Mouse (Mus musculus): ENCODE results near the gene Plbd2. TPM values are rescaled to one million over a fixed set of nuclear protein-coding genes. Genes with fewer than 3 reads are reported as not detected.
"Not testable (repeated sequence)": the region's sequence is repeated elsewhere in the genome, so short reads cannot be mapped to it uniquely, and the experiment has no call there.

Plbd2 gene
- polyA plus RNA-seq, 1 experiment from 2014 or later = 42.5 TPM

DNA sequence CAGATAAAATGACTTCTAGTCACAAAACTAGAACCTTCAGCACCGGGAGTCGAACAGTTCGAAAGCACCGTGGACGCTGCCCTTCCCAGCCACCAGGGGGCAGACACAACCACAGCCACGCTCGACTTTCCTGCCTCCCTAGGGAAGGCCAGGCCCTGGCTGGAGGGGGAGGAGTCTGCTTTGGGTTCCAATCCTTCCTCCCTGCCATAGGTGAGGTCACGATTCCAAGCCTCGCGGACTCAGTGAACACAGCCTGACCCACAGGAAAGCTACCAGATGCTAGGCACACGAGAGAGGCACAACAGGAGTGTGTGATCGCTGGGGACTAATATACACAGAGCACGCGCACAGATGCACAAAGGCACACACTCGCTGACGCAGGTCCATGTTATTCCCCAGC, 1.9 kb upstream of the Plbd2 start:
- Histone ChIP-seq H3K4me1 (replicated peaks) (peaks cover 31% of the 10 kb centered on the region), H3K36me3 (no peaks in the 10 kb centered on the region), H3K9me3 (peaks cover 5% of the 10 kb centered on the region), H3K27me3 (ENCODE audit: insufficient read depth, poor library complexity, severe bottlenecking) (no peaks in the 10 kb centered on the region; the same call in 1 of the 2 replicates), H3K4me3 (peak overlapping the region; percentile 19; the same call in 1 of the 2 replicates), H3K27ac (peak overlapping the region; percentile 57)
- peak; percentile 78 for DNase-seq (ENCODE audit: low spot score)
- 22% methylated on average over 16 of the region's 16 CpGs for WGBS

DNA sequence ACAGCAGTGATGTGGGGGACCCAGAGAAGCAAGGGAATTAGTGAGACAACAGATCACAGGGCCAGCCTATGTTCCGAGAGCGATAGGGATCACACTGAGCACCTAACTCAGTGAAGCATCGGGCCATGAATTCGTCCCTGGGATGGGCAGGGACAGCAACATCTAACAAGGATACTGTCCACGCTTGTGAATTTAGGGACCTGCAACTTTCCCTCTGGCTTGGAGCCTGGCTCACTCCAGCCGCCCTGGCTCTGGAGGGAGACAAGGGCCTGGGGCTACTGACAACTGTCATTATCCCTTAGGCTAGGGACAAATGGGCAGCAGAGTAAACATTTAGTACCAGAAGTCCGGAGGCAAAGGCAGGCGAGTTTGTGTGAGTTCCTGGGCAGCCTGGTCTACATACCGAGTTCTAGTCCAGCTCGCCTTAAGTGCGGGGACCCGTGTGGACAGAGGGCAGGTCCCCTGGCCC, 716 bp downstream of the Plbd2 start:
- no peaks in the 10 kb centered on the region for H3K9me3 ChIP-seq
- H3K27ac ChIP-seq = peak overlapping the region; percentile 89
- WGBS = 12% methylated on average over 12 of the region's 12 CpGs
- H3K36me3 ChIP-seq = peaks cover 11% of the 10 kb centered on the region
- H3K27me3 ChIP-seq (ENCODE audit: insufficient read depth, poor library complexity, severe bottlenecking) = no peaks in the 10 kb centered on the region
- DNase-seq (ENCODE audit: low spot score) = no peak
- H3K4me3 ChIP-seq = peak overlapping the region; percentile 96
- H3K4me1 ChIP-seq (replicated peaks) = peaks cover 26% of the 10 kb centered on the region

DNA sequence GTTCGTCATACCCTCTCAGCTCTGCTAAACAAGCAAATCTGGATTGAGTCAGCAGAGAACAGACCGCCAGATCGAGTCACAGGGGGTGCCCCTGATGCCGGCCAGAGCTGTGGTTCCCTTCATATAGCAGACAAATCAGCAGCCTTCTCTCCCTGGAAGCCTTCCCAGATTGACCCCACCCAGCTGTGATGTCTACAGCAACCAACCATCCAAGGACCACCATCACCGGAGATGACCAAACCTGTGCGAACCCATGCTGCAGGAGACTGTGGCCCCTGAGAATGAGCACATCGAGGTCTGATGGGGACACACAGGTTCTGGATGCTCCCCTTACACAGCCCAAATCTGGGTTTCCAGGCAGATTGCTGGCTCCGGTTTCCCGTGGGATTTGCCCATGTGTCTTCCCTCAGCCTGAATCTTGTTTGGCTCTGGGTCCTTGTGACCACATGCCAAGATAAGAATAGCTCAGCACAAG, 1.2 kb downstream of the Plbd2 start:
- Histone ChIP-seq H3K4me1 (replicated peaks) (peaks cover 26% of the 10 kb centered on the region), H3K9me3 (no peaks in the 10 kb centered on the region), H3K4me3 (peak overlapping the region; percentile 96), H3K36me3 (peaks cover 15% of the 10 kb centered on the region), H3K27me3 (ENCODE audit: insufficient read depth, poor library complexity, severe bottlenecking) (no peaks in the 10 kb centered on the region), H3K27ac (no peak overlapping the region)
- no peak for DNase-seq (ENCODE audit: low spot score)
- WGBS = 67% methylated on average over 9 of the region's 9 CpGs

DNA sequence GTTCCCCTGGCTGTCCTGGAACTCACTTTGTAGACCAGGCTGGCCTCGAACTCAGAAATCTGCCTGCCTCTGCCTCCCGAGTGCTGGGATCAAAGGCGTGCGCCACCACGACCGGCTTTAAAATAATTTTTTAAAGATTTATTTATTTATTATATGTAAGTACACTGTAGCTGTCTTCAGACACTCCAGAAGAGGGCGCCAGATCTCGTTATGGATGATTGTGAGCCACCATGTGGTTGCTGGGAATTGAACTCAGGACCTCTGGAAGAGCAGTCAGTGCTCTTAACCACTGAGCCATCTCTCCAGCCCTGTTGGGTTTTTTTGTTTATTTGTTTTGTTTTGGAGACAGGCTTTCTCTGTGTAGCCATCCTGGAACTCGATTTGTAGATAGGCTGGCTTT, 2.8 kb downstream of the Plbd2 start:
- Histone ChIP-seq H3K36me3 (peaks cover 30% of the 10 kb centered on the region), H3K4me1 (replicated peaks) (peaks cover 25% of the 10 kb centered on the region)
- not testable (repeated sequence) for H3K9me3 ChIP-seq; DNase-seq (ENCODE audit: low spot score); H3K27me3 ChIP-seq (ENCODE audit: insufficient read depth, poor library complexity, severe bottlenecking); H3K4me3 ChIP-seq; H3K27ac ChIP-seq
- WGBS = 85% methylated on average over 9 of the region's 9 CpGs

- 86% methylated on average over 4 of the region's 4 CpGs for WGBS
- Histone ChIP-seq H3K27ac (no peak overlapping the region), H3K27me3 (ENCODE audit: insufficient read depth, poor library complexity, severe bottlenecking) (no peaks in the 10 kb centered on the region), H3K9me3 (no peaks in the 10 kb centered on the region), H3K36me3 (peaks cover 44% of the 10 kb centered on the region), H3K4me3 (no peak overlapping the region), H3K4me1 (replicated peaks) (peaks cover 33% of the 10 kb centered on the region)
- DNase-seq (ENCODE audit: low spot score) = no peak
These were observed 4.2 kb downstream of the Plbd2 start for GRCm38 (mm10) chr5:120499202-120499601.

GRCm38 (mm10) chr5:120497071-120497470, 6.4 kb downstream of the Plbd2 start:
- peaks cover 64% of the 10 kb centered on the region for H3K36me3 ChIP-seq
- H3K27ac ChIP-seq = no peak overlapping the region
- 91% methylated on average over 3 of the region's 3 CpGs for WGBS

GRCm38 (mm10) chr5:120495703-120496226, 7.7 kb downstream of the Plbd2 start:
- Histone ChIP-seq H3K4me1 (replicated peaks) (peaks cover 23% of the 10 kb centered on the region), H3K27ac (peak overlapping the region; percentile 35; the same call in 1 of the 2 replicates), H3K27me3 (ENCODE audit: insufficient read depth, poor library complexity, severe bottlenecking) (no peaks in the 10 kb centered on the region), H3K36me3 (peaks cover 76% of the 10 kb centered on the region), H3K4me3 (no peak overlapping the region), H3K9me3 (no peaks in the 10 kb centered on the region)
- whole genome bisulfite sequencing = 91% methylated on average over 13 of the region's 13 CpGs
- DNase-seq (ENCODE audit: low spot score) = no peak

More at GRCm38 (mm10) chr5:120497071-120497470, 6.4 kb downstream of the Plbd2 start:
- Histone ChIP-seq H3K4me1 (replicated peaks) (peaks cover 28% of the 10 kb centered on the region), H3K27me3 (ENCODE audit: insufficient read depth, poor library complexity, severe bottlenecking) (no peaks in the 10 kb centered on the region), H3K4me3 (no peak overlapping the region), H3K9me3 (no peaks in the 10 kb centered on the region)
- DNase-seq (ENCODE audit: low spot score) = no peak

GRCm38 (mm10) chr5:120495064-120495702, 8.2 kb downstream of the Plbd2 start:
- DNase-seq (ENCODE audit: low spot score) = no peak
- H3K36me3 ChIP-seq = peaks cover 82% of the 10 kb centered on the region
- WGBS = 73% methylated on average over 10 of the region's 10 CpGs
- H3K4me3 ChIP-seq = no peak overlapping the region
- H3K9me3 ChIP-seq = no peaks in the 10 kb centered on the region
- H3K27me3 ChIP-seq (ENCODE audit: insufficient read depth, poor library complexity, severe bottlenecking) = no peaks in the 10 kb centered on the region
- H3K27ac ChIP-seq = peak overlapping the region; percentile 35; the same call in 1 of the 2 replicates
- peaks cover 23% of the 10 kb centered on the region for H3K4me1 ChIP-seq (replicated peaks)

- Histone ChIP-seq H3K4me1 (replicated peaks) (peaks cover 23% of the 10 kb centered on the region), H3K9me3 (no peaks in the 10 kb centered on the region), H3K27me3 (ENCODE audit: insufficient read depth, poor library complexity, severe bottlenecking) (no peaks in the 10 kb centered on the region), H3K27ac (peak overlapping the region; percentile 24; the same call in 1 of the 2 replicates), H3K36me3 (peaks cover 88% of the 10 kb centered on the region), H3K4me3 (no peak overlapping the region)
- DNase-seq (ENCODE audit: low spot score) = peak; percentile 30
- WGBS = 83% methylated on average over 9 of the region's 9 CpGs
These were observed 9.5 kb downstream of the Plbd2 start for GRCm38 (mm10) chr5:120493873-120494395.

GRCm38 (mm10) chr5:120493440-120493839, 10.0 kb downstream of the Plbd2 start:
- WGBS = 90% methylated on average over 6 of the region's 6 CpGs
- Histone ChIP-seq H3K27me3 (ENCODE audit: insufficient read depth, poor library complexity, severe bottlenecking) (no peaks in the 10 kb centered on the region), H3K4me3 (no peak overlapping the region), H3K9me3 (no peaks in the 10 kb centered on the region), H3K4me1 (replicated peaks) (peaks cover 23% of the 10 kb centered on the region), H3K36me3 (peaks cover 88% of the 10 kb centered on the region), H3K27ac (peak overlapping the region; percentile 24; the same call in 1 of the 2 replicates)
- DNase-seq (ENCODE audit: low spot score) = no peak

DNA sequence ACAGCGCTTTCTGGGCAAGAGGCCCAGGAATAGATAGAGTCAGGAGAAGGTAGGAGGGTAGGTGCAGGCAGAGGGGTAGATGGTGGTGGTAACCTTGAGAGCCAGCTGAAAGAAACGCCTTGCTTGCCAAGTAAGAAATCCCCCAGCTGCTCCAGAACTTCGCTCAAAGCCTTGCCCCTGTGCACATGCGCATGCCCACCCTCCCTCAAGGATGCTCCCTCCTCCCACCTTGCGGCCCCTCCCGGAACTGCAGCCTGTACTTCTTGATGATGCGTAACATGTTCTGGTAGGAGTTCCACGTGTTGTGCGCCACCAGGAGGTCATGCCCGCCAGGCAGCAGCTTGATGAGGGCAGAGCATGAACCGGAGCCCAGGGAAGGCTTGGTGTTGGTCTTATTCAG, 11.0 kb downstream of the Plbd2 start:
- no peak overlapping the region for H3K4me3 ChIP-seq
- peak; percentile 58 for DNase-seq (ENCODE audit: low spot score)
- no peaks in the 10 kb centered on the region for H3K27me3 ChIP-seq (ENCODE audit: insufficient read depth, poor library complexity, severe bottlenecking)
- peaks cover 23% of the 10 kb centered on the region for H3K4me1 ChIP-seq (replicated peaks)
- peaks cover 92% of the 10 kb centered on the region for H3K36me3 ChIP-seq
- H3K9me3 ChIP-seq = no peaks in the 10 kb centered on the region
- 64% methylated on average over 11 of the region's 11 CpGs for WGBS
- H3K27ac ChIP-seq = no peak overlapping the region

DNA sequence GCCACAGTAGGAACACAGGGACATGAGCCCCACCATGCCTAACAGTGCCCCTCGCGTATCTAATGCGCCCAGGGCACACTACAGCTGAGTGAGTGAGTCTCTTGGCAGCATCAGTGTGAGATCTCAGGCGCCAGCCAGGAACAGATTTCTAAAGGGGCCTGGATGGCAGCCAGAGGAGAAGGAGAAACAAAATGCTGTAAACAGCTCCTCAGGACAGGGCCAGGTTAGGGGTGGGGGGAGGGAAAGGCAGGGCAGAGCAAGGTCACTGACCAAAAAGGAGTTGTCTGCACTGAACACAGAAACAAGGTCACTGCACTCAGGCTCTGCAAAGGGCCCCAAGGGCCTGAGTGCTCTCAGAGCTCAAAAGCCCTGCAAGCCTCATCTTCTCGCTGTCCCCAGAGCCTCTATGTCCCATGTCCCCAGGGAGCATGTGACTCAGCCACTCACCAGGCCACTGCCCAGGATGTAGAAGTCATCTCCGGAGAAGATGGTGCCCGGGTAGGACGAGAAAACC, 12.7 kb downstream of the Plbd2 start:
- Histone ChIP-seq H3K27ac (no peak overlapping the region), H3K27me3 (ENCODE audit: insufficient read depth, poor library complexity, severe bottlenecking) (no peaks in the 10 kb centered on the region), H3K9me3 (no peaks in the 10 kb centered on the region), H3K36me3 (peaks cover 94% of the 10 kb centered on the region), H3K4me3 (no peak overlapping the region), H3K4me1 (replicated peaks) (peaks cover 23% of the 10 kb centered on the region)
- 86% methylated on average over 8 of the region's 8 CpGs for WGBS
- no peak for DNase-seq (ENCODE audit: low spot score)

- Histone ChIP-seq H3K9me3 (no peaks in the 10 kb centered on the region), H3K4me1 (replicated peaks) (0 out of 2 replicates have a peak, but pooled peaks cover 2% of the 10 kb centered on the region), H3K27ac (no peak overlapping the region), H3K4me3 (no peak overlapping the region), H3K27me3 (ENCODE audit: insufficient read depth, poor library complexity, severe bottlenecking) (no peaks in the 10 kb centered on the region), H3K36me3 (peaks cover 92% of the 10 kb centered on the region)
- DNase-seq (ENCODE audit: low spot score) = no peak
- 91% methylated on average over 8 of the region's 8 CpGs for WGBS
These were observed 15.6 kb downstream of the Plbd2 start for GRCm38 (mm10) chr5:120487844-120488243.
